Mouse (Mus musculus) liver (tissue): ENCODE measurements at regions not wholly inside any gene's neighbourhood (a gene's known extent, or its start where the extent isn't known, plus 50 kb on each side); places are given as distances from the start of the nearest gene placed in this dataset.
A peak's percentile ranks its signal among the peaks of the same experiment; 100 is the strongest.

Experiments
- DNase-seq: peaks from one replicate; pipeline ENCODE4 v3.0.0-alpha.2; 2020; ENCODE audit warnings: mixed read lengths

GRCm38 (mm10) chr6:14298167-14298566 lies 426.8 kb upstream of the 2610001J05Rik start:
- DNase-seq: no peak

- DNase-seq: no peak
Observed at GRCm38 (mm10) chr6:14297428-14297827, 426.1 kb upstream of the 2610001J05Rik start.

- DNase-seq: no peak
Observed at GRCm38 (mm10) chr6:14290843-14291242, 419.5 kb upstream of the 2610001J05Rik start.

DNA sequence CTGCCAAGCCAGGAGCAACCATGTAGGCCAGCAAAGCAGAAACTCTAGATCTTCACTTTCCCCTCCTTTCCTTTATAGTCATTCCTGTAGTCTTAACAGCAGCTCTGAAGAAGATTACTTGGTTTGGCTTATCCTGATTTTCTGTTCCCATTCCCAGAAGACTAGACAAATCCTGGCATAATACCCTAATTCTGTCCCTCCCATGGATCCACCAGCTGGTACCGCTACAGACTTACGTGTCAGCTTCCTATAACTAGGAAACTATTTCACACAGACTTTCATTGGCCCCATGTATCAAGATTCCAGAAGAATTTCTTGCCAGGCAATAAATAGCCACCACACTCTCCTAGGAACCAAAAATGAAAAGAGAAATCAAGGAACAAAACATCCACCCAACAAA lies 410.2 kb upstream of the 2610001J05Rik start:
- no peak for DNase-seq

- DNase-seq: no peak
Observed at GRCm38 (mm10) chr6:14261941-14262340, 390.6 kb upstream of the 2610001J05Rik start.

GRCm38 (mm10) chr6:14240331-14240730 lies 369.0 kb upstream of the 2610001J05Rik start:
- DNase-seq: no peak

GRCm38 (mm10) chr6:14239151-14239550 lies 367.8 kb upstream of the 2610001J05Rik start:
- no peak for DNase-seq

- DNase-seq: no peak
Observed at GRCm38 (mm10) chr6:14230823-14231222, 359.5 kb upstream of the 2610001J05Rik start.

- DNase-seq: peak; percentile 14
Observed at GRCm38 (mm10) chr6:14207509-14207908, 336.2 kb upstream of the 2610001J05Rik start.

GRCm38 (mm10) chr6:14197107-14197506 lies 325.8 kb upstream of the 2610001J05Rik start:
- DNase-seq: no peak

- no peak for DNase-seq
Observed at GRCm38 (mm10) chr6:14195351-14195750, 324.0 kb upstream of the 2610001J05Rik start.

DNA sequence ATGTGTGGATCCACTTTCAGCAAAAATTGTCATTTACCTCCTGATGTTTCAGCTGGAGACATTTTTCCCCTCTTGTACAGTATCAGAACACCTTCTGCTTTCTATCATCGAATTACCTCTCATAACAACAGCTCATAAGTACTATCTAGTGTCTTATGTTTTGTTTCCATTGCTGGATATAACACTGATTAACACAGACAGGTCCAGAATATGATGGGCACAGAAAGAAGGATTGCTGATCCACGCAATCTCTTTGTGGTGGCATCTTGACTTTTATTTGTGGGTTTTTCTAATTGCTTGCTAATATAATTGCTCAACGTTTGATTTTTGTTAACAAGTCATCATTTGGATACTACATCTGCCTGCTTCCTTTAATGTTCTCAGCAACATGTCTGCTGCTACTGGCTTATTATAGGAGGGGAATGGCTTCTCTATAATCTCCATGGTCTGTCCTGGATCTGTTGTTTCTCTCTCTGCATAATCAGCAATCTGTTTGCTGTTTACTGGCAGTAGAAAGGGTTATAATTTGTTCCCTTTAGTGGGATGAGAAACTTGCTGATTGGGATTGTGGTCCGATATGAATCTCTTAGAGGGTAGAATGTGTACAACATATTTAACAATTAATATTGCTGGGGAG lies 320.2 kb upstream of the 2610001J05Rik start:
- DNase-seq: no peak

DNA sequence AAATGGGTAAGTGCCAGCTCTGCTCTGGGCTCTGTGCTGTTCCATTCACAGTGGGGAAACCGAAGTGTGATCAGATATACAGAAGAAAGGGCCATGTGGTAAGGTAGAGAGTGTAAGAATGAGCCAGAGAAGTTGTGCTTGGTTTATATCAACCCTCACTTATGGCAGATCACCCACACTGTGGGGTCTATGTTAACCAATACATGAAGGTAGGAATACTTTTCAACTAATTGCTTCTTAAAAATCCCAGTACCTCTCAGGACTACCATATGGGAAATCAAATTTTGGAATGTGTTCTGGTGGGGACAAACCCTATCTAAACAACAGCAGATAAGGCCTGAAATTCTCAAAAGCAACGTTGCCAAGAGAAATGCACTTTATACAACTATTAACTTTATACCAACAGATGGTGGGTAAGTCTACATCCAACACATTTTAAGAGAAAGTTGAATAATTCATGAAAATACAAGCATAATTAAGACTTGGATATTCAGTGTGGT lies 314.7 kb upstream of the 2610001J05Rik start:
- DNase-seq: no peak

GRCm38 (mm10) chr6:14147370-14147769 lies 276.1 kb upstream of the 2610001J05Rik start:
- no peak for DNase-seq

GRCm38 (mm10) chr6:14146394-14146793 lies 275.1 kb upstream of the 2610001J05Rik start:
- no peak for DNase-seq

- DNase-seq: no peak
Observed at GRCm38 (mm10) chr6:14142107-14142751, 270.9 kb upstream of the 2610001J05Rik start.

GRCm38 (mm10) chr6:14130392-14131144 lies 259.2 kb upstream of the 2610001J05Rik start:
- no peak for DNase-seq

GRCm38 (mm10) chr6:14129394-14129793 lies 258.1 kb upstream of the 2610001J05Rik start:
- DNase-seq: no peak

DNA sequence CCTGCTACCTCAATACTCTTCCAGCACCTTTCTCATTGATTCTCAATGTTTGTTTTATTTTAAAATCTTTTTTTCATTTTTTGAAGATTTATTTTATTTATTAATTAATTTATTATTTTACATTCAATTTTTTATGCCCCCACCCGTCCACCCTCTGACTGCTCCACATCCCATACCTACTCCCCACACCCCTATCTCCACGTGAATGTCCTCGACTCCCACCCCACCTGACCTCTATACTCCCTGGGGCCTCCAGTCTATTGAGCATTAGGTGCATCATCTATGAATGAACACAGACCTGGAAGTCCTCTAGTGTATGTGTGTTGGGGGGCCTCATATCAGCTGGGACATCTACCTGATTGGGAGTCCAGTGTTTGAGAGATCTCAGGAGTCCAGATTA lies 251.0 kb upstream of the 2610001J05Rik start:
- no peak for DNase-seq

DNA sequence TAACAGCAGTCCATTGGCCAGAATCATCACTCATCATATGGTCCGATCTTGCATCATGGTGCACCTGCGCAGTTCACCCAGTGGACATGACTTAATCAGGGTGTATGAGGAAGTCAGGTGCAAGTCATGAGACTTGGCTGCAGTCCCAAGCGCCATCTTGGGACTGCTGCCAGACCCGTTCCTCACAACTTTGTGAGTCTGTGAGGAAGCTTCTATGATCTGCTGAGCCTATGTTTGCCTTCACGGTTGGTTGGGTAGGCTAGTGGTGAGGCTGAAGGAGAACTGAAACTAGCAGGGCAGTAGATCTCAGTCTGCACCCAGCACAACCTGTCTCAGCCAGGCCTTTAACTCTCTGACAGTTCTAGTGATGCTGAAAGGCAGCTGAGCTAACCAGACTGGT lies 250.2 kb upstream of the 2610001J05Rik start:
- DNase-seq: no peak

- DNase-seq: no peak
Observed at GRCm38 (mm10) chr6:14094907-14095306, 223.6 kb upstream of the 2610001J05Rik start.

GRCm38 (mm10) chr6:14081884-14082283 lies 210.6 kb upstream of the 2610001J05Rik start:
- no peak for DNase-seq

DNA sequence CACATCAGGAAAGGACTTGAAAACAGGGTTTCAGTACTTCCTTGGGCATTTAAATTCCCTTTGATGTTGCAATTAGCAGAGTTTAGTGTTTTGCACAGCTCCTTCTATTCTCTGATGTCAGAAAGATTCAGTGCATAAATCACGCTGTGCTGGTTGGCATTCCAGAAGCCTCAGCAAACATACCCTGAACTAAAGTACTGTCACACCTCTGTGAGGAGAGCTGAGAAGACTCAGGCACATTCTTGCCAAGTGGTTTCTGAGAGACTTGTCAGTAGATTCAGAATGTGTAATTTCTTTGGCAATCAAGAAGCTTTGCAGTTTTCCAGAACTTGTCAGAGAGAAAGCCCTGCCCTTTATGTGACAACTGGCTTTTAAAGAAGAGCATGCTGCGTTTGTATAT lies 192.4 kb upstream of the 2610001J05Rik start:
- DNase-seq: no peak

DNA sequence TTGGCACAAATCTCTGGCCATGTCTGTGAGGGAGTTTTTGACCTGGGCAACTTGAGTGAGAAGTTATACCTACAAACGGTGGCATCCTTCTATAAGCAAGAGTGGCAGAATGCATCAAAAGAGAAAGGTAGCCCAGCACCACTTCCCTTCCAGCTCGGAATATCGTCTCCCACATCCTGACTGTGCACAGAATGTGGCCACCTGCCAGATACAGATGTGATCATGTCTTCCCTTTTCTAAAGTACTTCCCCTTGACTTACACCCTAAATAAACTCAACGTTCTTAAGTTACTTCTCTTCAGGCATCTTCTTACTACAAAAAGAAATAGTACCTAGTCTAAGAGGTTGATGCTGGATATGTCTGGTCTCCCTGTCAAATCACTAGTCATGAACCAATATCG lies 175.2 kb upstream of the 2610001J05Rik start:
- DNase-seq: no peak
